Mouse (Mus musculus): ENCODE data around the gene Pip5k1b. TPM values are rescaled to one million over a fixed set of nuclear protein-coding genes. Genes with fewer than 3 reads are reported as not detected.

Pip5k1b gene
- polyA plus RNA-seq, 2 experiments, result 0.83 to 1.4 TPM

DNA sequence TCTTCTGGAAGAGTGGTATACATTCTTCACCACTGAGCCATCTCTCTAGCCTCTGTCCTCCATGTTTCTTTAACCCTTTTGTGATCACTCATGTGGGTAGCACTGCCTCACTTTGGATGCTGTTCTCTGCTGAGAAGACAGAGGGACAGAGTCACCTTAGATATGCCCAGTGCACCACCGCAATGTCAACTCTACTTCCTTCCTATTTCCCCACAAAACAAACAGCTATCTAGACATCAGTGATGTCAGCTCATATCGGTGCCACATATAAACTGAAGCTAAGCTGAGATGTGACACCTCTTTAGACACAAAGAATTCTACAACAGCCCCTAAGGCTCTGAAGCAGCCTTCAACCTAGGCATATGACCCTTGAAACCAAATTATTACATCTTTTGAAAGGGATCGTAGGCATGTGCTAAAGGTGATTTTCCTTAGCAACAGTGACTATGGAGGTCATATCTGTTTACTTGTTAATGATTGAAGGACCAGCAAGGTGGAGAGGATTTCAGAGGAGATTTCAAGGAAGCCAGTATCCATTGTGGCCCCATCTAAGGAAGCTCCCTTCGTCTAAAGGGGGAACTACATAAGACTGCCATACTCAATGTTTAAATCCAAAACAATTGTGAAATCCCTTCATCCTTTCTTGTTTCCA, 26.6 kb downstream of the Pip5k1b start:
- no peak overlapping the region for H3K9ac ChIP-seq (ENCODE audit: low read depth, low read length, severe bottlenecking)

DNA sequence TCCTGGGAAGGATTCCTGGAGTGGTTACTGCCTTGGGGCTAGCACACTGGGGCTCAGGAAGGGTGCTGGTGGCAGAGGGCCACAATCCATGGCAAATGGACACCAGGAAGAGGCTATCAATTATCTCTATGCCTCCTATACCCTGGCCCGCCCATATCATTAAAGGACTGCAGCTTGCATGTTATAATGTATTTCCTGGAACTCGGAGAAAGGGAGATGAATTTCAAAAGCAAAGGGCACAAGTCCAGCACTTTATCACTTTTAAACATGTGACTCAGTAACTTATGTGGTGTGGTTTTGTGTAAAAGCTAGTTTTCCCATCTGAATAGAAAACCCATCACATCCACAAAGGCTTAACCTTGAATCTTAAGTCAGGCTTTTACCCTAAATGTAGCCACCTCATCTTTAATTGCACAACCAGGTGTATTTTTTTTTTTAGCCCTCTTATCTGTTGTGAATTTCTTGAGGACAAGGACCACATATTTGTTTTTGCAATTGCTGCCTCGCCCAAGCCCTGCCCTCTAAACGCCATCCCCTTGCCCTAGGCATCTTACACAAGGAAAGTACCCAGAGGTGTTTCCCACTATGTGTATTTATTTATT, 27.4 kb downstream of the Pip5k1b start:
- no peak for TF ChIP-seq POLR2A (IDR thresholded peaks at IDR 0.05; ENCODE audit: borderline replicate concordance, extremely low read depth, insufficient read depth, insufficient read length)
- H3K4me1 ChIP-seq (ENCODE audit: control insufficient read depth, insufficient read depth, low read length), result no peaks in the 10 kb centered on the region
- WGBS, result 70% methylated on average over 4 of the region's 4 CpGs
- no peaks in the 10 kb centered on the region for H3K9me3 ChIP-seq (ENCODE audit: control insufficient read depth, low read length)
- no peaks in the 10 kb centered on the region for H3K36me3 ChIP-seq (ENCODE audit: control insufficient read depth, insufficient read depth, low read length)
- H3K27me3 ChIP-seq (ENCODE audit: control insufficient read depth, insufficient read depth, low read length), result no peaks in the 10 kb centered on the region
- H3K4me3 ChIP-seq (replicated peaks; ENCODE audit: low read length), result no peak overlapping the region
- no peak overlapping the region for H3K27ac ChIP-seq (replicated peaks; ENCODE audit: low read depth, low read length)
- DNase-seq (ENCODE audit: low spot score), result no peak
- H3K4me2 ChIP-seq (replicated peaks; ENCODE audit: low read depth, low read length, severe bottlenecking), result no peak overlapping the region
- no peak overlapping the region for H3K9ac ChIP-seq (ENCODE audit: low read depth, low read length, severe bottlenecking)
- no peak for ATAC-seq (ENCODE audit: low FRiP score, low read depth)

More for the DNA sequence above, 26.6 kb downstream of the Pip5k1b start:
- whole genome bisulfite sequencing, result 89% methylated on average over 4 of the region's 4 CpGs
- Histone ChIP-seq H3K36me3 (ENCODE audit: control insufficient read depth, insufficient read depth, low read length) (no peaks in the 10 kb centered on the region), H3K9me3 (ENCODE audit: control insufficient read depth, low read length) (no peaks in the 10 kb centered on the region), H3K4me1 (ENCODE audit: control insufficient read depth, insufficient read depth, low read length) (no peaks in the 10 kb centered on the region), H3K4me3 (replicated peaks; ENCODE audit: low read length) (no peak overlapping the region), H3K4me2 (replicated peaks; ENCODE audit: low read depth, low read length, severe bottlenecking) (no peak overlapping the region), H3K27ac (replicated peaks; ENCODE audit: low read depth, low read length) (no peak overlapping the region), H3K27me3 (ENCODE audit: control insufficient read depth, insufficient read depth, low read length) (no peaks in the 10 kb centered on the region)
- DNase-seq (ENCODE audit: low spot score) (no peak), ATAC-seq (ENCODE audit: low FRiP score, low read depth) (no peak)
- TF ChIP-seq POLR2A (IDR thresholded peaks at IDR 0.05; ENCODE audit: borderline replicate concordance, extremely low read depth, insufficient read depth, insufficient read length), result no peak

DNA sequence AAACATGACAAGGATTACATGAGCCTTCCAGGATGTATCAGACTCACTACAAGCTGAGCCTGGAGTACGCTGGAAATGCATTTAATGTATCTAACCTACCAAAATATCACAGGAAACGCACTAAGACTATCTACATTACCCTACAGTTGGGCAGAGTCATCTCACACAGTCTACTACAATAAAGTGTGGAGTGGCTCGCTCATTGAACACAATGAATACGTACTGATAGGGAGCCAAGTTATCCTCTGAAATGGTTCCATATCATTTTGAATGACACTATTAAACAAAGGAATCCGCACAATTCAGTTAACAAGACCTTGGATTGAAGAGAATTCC, 28.1 kb downstream of the Pip5k1b start:
- Histone ChIP-seq H3K4me2 (replicated peaks; ENCODE audit: low read depth, low read length, severe bottlenecking) (no peak overlapping the region), H3K4me3 (replicated peaks; ENCODE audit: low read length) (no peak overlapping the region), H3K4me1 (ENCODE audit: control insufficient read depth, insufficient read depth, low read length) (no peaks in the 10 kb centered on the region), H3K9me3 (ENCODE audit: control insufficient read depth, low read length) (no peaks in the 10 kb centered on the region), H3K27ac (replicated peaks; ENCODE audit: low read depth, low read length) (no peak overlapping the region), H3K36me3 (ENCODE audit: control insufficient read depth, insufficient read depth, low read length) (no peaks in the 10 kb centered on the region), H3K27me3 (ENCODE audit: control insufficient read depth, insufficient read depth, low read length) (no peaks in the 10 kb centered on the region), H3K9ac (ENCODE audit: low read depth, low read length, severe bottlenecking) (no peak overlapping the region)
- 88% methylated on average over 5 of the region's 5 CpGs for WGBS
- ATAC-seq (ENCODE audit: low FRiP score, low read depth) (no peak), DNase-seq (ENCODE audit: low spot score) (no peak)
- no peak for TF ChIP-seq POLR2A (IDR thresholded peaks at IDR 0.05; ENCODE audit: borderline replicate concordance, extremely low read depth, insufficient read depth, insufficient read length)

DNA sequence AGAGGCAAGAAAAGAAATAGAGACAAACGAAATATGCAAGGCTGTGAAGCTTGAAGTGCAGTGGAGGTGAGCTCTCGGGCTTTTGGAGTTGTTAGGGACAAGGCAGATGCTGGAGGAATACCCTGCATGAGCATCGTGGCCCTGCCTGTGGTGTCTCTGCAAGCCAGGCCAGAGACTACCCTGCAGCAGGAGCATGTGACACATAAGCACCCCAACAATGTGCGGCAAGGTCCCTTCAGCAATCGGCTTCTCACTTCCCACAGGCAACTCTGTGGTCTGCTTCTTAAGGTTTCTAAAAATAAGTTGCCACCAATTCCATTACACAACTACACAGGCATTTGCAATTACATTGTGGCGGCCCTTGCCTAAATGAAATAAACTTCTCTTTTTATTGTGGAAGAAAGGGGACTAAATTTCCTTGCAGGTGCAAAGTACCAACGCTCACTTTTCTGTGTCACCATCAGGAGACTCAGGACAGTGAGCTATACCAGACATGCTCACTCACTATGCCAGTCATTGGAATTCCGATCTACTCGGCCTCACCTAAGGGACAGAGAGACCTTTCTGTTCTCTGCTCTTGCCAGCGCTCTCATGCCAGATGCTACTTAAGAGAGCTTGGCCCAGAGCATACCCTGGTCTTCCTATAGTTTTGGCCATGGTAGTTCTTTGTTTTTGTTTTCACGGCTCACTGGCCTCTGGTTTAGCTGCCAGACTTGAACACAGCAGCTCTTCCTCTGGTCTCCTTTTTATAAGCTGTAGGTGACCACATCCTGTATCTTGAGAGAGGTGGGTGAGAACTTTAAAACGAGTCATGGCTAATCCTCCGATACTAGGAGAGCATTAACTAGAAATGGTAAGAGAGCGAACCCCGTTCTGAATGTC, 28.7 kb downstream of the Pip5k1b start:
- no peak for DNase-seq (ENCODE audit: low spot score)
- no peaks in the 10 kb centered on the region for H3K9me3 ChIP-seq (ENCODE audit: control insufficient read depth, low read length)
- no peak for ATAC-seq (ENCODE audit: low FRiP score, low read depth)
- no peaks in the 10 kb centered on the region for H3K4me1 ChIP-seq (ENCODE audit: control insufficient read depth, insufficient read depth, low read length)
- H3K4me3 ChIP-seq (replicated peaks; ENCODE audit: low read length), result no peak overlapping the region
- H3K27ac ChIP-seq (replicated peaks; ENCODE audit: low read depth, low read length), result no peak overlapping the region
- 70% methylated on average over 15 of the region's 15 CpGs for WGBS
- no peak for TF ChIP-seq POLR2A (IDR thresholded peaks at IDR 0.05; ENCODE audit: borderline replicate concordance, extremely low read depth, insufficient read depth, insufficient read length)
- H3K4me2 ChIP-seq (replicated peaks; ENCODE audit: low read depth, low read length, severe bottlenecking), result no peak overlapping the region
- H3K9ac ChIP-seq (ENCODE audit: low read depth, low read length, severe bottlenecking), result no peak overlapping the region
- H3K27me3 ChIP-seq (ENCODE audit: control insufficient read depth, insufficient read depth, low read length), result no peaks in the 10 kb centered on the region
- H3K36me3 ChIP-seq (ENCODE audit: control insufficient read depth, insufficient read depth, low read length), result no peaks in the 10 kb centered on the region

DNA sequence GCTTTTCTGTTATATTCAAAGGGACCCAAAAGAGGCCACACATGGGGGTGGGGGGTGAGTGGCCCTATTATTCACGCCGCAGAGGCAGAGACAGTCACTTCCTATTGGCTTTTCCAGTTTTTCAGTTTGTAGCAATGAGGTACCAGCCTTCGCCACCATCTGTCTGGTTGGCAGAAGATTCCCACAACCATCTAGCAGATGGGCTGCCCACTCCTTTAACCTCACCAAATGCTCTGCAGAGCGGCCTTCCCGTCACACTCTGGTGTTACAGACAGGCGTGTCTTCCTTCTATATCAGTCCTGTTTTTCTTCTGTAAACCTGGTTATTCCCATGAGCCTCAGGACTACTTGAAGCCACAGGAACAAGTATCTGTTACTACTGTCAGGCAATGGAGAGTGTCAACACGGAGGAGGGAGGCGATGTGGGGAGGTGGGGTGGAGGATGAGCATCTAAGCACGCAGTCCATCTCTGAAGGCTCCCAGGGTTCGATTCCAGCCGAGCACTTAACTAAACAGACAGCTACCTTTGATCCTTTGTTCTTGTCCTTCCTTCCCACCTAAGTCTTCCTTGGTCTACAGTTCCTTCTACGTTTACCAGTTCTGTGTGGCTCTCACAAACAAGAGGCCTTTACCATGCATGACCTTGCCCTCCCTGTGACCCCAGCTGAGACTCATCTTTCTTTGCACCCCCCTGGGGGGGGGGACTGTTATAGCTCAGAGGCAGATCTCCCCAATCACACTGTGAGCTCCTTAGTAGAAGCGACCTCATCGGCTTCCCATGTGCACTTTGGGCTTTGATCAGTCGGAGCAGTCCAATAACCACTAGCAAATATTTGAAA, 32.0 kb downstream of the Pip5k1b start:
- DNase-seq (ENCODE audit: low spot score) (no peak), ATAC-seq (ENCODE audit: low FRiP score, low read depth) (no peak)
- TF ChIP-seq POLR2A (IDR thresholded peaks at IDR 0.05; ENCODE audit: borderline replicate concordance, extremely low read depth, insufficient read depth, insufficient read length), result no peak
- Histone ChIP-seq H3K4me1 (ENCODE audit: control insufficient read depth, insufficient read depth, low read length) (no peaks in the 10 kb centered on the region), H3K27ac (replicated peaks; ENCODE audit: low read depth, low read length) (no peak overlapping the region), H3K9ac (ENCODE audit: low read depth, low read length, severe bottlenecking) (no peak overlapping the region), H3K4me3 (replicated peaks; ENCODE audit: low read length) (no peak overlapping the region), H3K9me3 (ENCODE audit: control insufficient read depth, low read length) (no peaks in the 10 kb centered on the region), H3K4me2 (replicated peaks; ENCODE audit: low read depth, low read length, severe bottlenecking) (no peak overlapping the region), H3K27me3 (ENCODE audit: control insufficient read depth, insufficient read depth, low read length) (no peaks in the 10 kb centered on the region), H3K36me3 (ENCODE audit: control insufficient read depth, insufficient read depth, low read length) (no peaks in the 10 kb centered on the region)
- WGBS, result 74% methylated on average over 15 of the region's 15 CpGs

Measured in limb, embryonic 14.5 days (tissue).